Mouse (Mus musculus) layer of hippocampus, postnatal 36 days (tissue): Measurements from ENCODE around the gene Plin2. TPM values are rescaled to one million over a fixed set of nuclear protein-coding genes. Genes with fewer than 3 reads are reported as not detected.
A peak's percentile ranks its signal among the peaks of the same experiment; 100 is the strongest.
"Not testable (repeated sequence)": the region's sequence is repeated elsewhere in the genome, so short reads cannot be mapped to it uniquely, and the experiment has no call there.

Experiments
- DNase-seq, 2 experiments: peaks; one replicate each; pipeline ENCODE4 v3.0.0; 2022
- total RNA-seq, 2 experiments: library from RNA; stranded (reverse); gene quantifications; 2 replicates each; pipeline ENCODE4 v1.2.3; 2021

Plin2 gene
- total RNA-seq, 2 experiments from 2014 or later, result 10.3 to 12.9 TPM

DNA sequence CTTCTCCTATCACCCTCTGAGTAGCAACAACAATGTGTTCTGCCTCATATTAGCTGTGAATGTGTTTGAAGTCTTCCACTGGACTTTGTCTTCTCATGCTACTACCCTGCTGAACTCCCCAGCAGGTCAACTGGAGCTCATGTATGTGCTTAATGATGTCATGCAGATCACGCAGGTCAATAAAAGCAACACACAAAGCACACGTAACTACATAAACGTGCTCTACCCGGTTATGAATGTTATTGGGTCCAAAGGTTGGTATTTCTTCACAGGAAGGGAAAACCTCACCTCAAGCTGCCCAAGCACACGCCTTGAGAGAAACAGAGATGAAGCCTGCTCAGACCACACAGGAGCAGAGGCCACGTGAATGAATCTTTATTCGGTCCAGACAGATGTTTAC is 43.4 kb downstream of the Plin2 start:
- not testable (repeated sequence) for DNase-seq

- DNase-seq, result no peak
Measured at GRCm38 (mm10) chr4:86625463-86625862, 44.4 kb downstream of the Plin2 start.

- DNase-seq, result not testable (repeated sequence)
Measured at GRCm38 (mm10) chr4:86622532-86622931, 47.3 kb downstream of the Plin2 start.

GRCm38 (mm10) chr4:86622116-86622515 is 47.7 kb downstream of the Plin2 start:
- no peak for DNase-seq

- DNase-seq, result no peak
Measured at GRCm38 (mm10) chr4:86620506-86620905, 49.4 kb downstream of the Plin2 start.

DNA sequence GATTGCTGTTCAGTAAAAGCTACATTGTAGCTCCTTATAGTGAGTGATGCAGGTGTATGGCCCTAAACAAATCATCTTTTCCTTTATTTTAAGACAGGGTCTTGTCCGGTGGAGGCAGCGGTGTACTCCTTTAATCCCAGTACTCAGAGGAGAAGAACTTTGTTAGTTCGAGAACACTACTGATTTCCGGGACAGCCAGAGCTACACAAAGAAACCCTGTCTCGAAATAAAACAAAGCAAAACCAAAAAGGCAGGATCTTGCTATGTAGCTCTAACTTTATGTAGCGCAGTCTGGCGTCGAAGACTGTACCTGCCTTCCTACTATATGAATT is 57.6 kb downstream of the Plin2 start:
- no peak for DNase-seq

GRCm38 (mm10) chr4:86611524-86612288 is 58.2 kb downstream of the Plin2 start, which contains the start of gene Haus6:
Gene Haus6 (minus strand): TSS chr4:86612055.
- DNase-seq, result peak; percentile 88 to 92

Other genes starting within 250 kb of the Plin2 start
- gene Saxo1, start 111.7 kb downstream of the Plin2 start, total RNA-seq, result not detected
- gene Rraga, start 94.4 kb downstream of the Plin2 start, total RNA-seq, result 100 to 1,000 TPM; 129 to 144 TPM
- gene Haus6, start 58.0 kb downstream of the Plin2 start, total RNA-seq, result 1 to 10 TPM; 8.0 to 8.2 TPM
- 10 to 100 TPM; 10.5 to 11.1 TPM for gene Dennd4c, start 78.5 kb upstream of the Plin2 start, total RNA-seq
- gene Rps6, start 187.4 kb upstream of the Plin2 start, total RNA-seq, result 100 to 1,000 TPM; 412 to 432 TPM
- 1 to 10 TPM; 5.1 to 6.9 TPM for gene Acer2, start 204.3 kb upstream of the Plin2 start, total RNA-seq